Mouse (Mus musculus) spleen, adult 2 months (tissue): ENCODE data around the gene Zc3h12b. TPM values are rescaled to one million over a fixed set of nuclear protein-coding genes. Genes with fewer than 3 reads are reported as not detected.
"Not testable (repeated sequence)": the region's sequence is repeated elsewhere in the genome, so short reads cannot be mapped to it uniquely, and the experiment has no call there.

ENCODE experiments used
- DNase-seq, 2 experiments: peaks; one replicate each; pipeline versions ENCODE4 v3.0.0 to v3.0.0-alpha.2; 2012 to 2021; ENCODE audit warnings: low spot score in 2 of 2, low read depth in 1 of 2
- H3K27ac ChIP-seq: fragments of 200-500 bp; 2 replicates; pipeline ENCODE4 v1.5.1; 2012; ENCODE audit warnings: low read length, inconsistent platforms; ENCODE audit not compliant: insufficient read depth
- H3K27me3 ChIP-seq: fragments of 200-500 bp; 2 replicates; pipeline ENCODE4 v1.6.1; 2012; ENCODE audit warnings: mild to moderate bottlenecking, moderate library complexity, low read length, inconsistent platforms; ENCODE audit not compliant: control insufficient read depth, insufficient read depth
- H3K36me3 ChIP-seq: fragments of 200-500 bp; 2 replicates; pipeline ENCODE4 v1.6.1; 2012; ENCODE audit warnings: mild to moderate bottlenecking, low read length, inconsistent platforms; ENCODE audit not compliant: control insufficient read depth, insufficient read depth
- H3K4me1 ChIP-seq: fragments of 200-500 bp; 2 replicates; pipeline ENCODE4 v1.6.1; 2011; ENCODE audit warnings: inconsistent platforms; ENCODE audit not compliant: control insufficient read depth, insufficient read depth, insufficient read length
- H3K4me3 ChIP-seq: fragments of 200-500 bp; 2 replicates; pipeline ENCODE4 v1.5.1; 2011; ENCODE audit warnings: mild to moderate bottlenecking, inconsistent platforms; ENCODE audit not compliant: insufficient read depth, insufficient read length; ENCODE audit errors: extremely low read depth
- CTCF ChIP-seq: fragments of 200-500 bp; IDR thresholded peaks from 2 replicates; pipeline ENCODE4 v1.5.1; 2011; ENCODE audit warnings: mild to moderate bottlenecking, inconsistent platforms; ENCODE audit not compliant: insufficient read depth, insufficient read length, insufficient replicate concordance; ENCODE audit errors: extremely low read depth
- POLR2A ChIP-seq: fragments of 200-500 bp; IDR thresholded peaks from 2 replicates; pipeline ENCODE4 v1.6.1; 2011; ENCODE audit warnings: low read depth, low read length, inconsistent platforms
- WGBS: fragments of 180-500 bp; shearing (Covaris S2); methylation state at CpG from one replicate; pipeline ENCODE4 v1.1.7; 2018; 5-methylcytosine and 5-hydroxymethylcytosine counted together
- polyA plus RNA-seq: library from polyadenylated mRNA; depleted of rRNA; stranded (reverse); fragments of >200 nt; gene quantifications from 2 replicates; pipeline ENCODE4 v1.2.3, GENCODE M21; 2012

Gene Zc3h12b
- polyA plus RNA-seq, 1 experiment: 0.21 TPM

DNA sequence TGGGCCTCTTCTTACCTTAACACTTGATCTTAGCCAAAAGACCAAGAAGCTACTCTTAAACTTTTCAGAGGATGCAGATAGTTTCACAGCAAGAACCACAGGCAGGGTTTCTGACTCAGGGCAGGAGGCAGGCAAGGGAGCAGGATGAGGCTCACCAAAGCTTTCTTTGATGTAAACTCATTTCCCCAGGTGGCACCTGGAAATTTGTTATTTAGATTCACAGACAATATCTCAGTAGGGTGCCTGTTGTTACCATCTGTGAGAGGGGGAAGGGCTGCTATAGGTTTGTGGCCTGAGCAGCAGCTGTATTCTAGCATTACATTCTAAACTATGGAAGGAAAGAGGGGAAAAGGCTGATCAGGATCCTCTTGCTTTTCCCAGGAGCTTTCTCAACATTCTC is 169.6 kb downstream of the Zc3h12b start:
- no peaks in the 10 kb centered on the region for H3K27me3 ChIP-seq
- H3K4me3 ChIP-seq: no peak overlapping the region
- H3K36me3 ChIP-seq: no peaks in the 10 kb centered on the region
- no peaks in the 10 kb centered on the region for H3K4me1 ChIP-seq
- H3K27ac ChIP-seq: no peak overlapping the region
- no peak for DNase-seq
- TF ChIP-seq POLR2A (no peak), CTCF (no peak)

DNA sequence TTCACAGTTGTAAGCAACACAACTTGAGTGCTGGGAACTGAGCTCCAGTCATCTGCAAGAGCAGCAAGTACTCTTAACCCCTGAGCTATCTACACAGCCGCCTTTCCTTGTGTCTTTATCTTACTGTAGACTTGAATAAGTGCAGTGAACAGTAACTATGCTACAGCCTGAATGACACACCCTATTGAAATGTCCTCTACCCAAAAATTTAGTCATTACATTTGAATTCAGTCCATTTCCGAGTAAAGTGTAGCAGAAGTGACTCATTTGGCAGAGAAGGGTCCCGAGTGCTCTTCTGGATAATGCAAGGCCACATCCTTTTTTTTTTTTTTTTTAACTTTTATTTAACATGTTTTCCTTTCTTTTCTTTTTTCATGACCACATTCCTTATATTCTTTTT is 191.2 kb downstream of the Zc3h12b start:
- no peak for DNase-seq
- no peak overlapping the region for H3K4me3 ChIP-seq
- TF ChIP-seq POLR2A (no peak), CTCF (no peak)

DNA sequence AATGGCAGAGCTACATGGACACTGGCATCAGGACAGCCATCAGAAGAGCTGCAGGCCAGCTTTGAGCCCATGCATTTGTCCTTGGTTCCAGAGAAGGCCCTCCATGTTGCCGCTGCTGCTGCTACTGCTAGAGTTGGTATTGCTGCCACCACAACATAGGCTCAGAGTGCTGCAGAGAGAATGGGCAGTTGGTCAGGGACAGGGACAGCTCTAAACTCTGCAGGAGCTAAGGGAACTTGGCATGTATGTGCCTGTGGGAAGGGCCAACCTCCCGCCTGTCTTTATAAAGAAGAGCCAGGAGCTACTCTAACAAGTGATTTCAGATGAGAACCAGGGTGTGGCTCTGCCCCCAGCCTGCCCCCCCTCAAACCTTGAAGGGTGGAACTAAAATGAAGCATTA is 224.0 kb downstream of the Zc3h12b start:
- H3K27me3 ChIP-seq: no peaks in the 10 kb centered on the region
- peaks cover 10% of the 10 kb centered on the region for H3K36me3 ChIP-seq
- no peak overlapping the region for H3K4me3 ChIP-seq
- DNase-seq: no peak
- H3K4me1 ChIP-seq: no peaks in the 10 kb centered on the region
- no peak overlapping the region for H3K27ac ChIP-seq
- TF ChIP-seq CTCF: no peak
- TF ChIP-seq POLR2A: no peak
- WGBS: 96% methylated on average over 2 of the region's 2 CpGs

More for the DNA sequence above, 191.2 kb downstream of the Zc3h12b start:
- no peaks in the 10 kb centered on the region for H3K36me3 ChIP-seq
- WGBS: 82% methylated on average over 3 of the region's 3 CpGs
- H3K4me1 ChIP-seq: no peaks in the 10 kb centered on the region
- no peaks in the 10 kb centered on the region for H3K27me3 ChIP-seq
- no peak overlapping the region for H3K27ac ChIP-seq

DNA sequence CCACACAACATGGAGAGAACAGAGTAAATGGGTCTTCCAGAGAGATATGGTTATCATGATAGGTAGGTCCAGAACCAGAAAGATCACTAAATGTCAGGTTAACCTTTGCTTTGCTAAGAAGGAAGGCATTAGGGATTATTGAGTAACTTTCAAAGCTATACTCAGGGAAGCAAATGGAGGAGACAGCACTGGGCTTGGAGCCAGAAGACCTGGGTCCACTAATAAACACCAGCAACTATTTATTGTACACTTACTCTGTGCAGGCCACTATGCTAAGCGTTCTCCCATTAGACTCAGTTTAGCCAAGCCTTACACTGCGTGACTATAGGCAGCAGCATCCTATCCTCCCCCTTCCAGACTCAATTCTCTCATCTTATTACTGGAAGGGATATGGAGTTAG is 234.0 kb downstream of the Zc3h12b start:
- 98% methylated on average over 2 of the region's 2 CpGs for WGBS
- H3K4me1 ChIP-seq: no peaks in the 10 kb centered on the region
- H3K4me3 ChIP-seq: no peak overlapping the region
- H3K27ac ChIP-seq: no peak overlapping the region
- TF ChIP-seq CTCF (no peak), POLR2A (no peak)
- H3K27me3 ChIP-seq: no peaks in the 10 kb centered on the region
- DNase-seq: no peak
- H3K36me3 ChIP-seq: peaks cover 15% of the 10 kb centered on the region

DNA sequence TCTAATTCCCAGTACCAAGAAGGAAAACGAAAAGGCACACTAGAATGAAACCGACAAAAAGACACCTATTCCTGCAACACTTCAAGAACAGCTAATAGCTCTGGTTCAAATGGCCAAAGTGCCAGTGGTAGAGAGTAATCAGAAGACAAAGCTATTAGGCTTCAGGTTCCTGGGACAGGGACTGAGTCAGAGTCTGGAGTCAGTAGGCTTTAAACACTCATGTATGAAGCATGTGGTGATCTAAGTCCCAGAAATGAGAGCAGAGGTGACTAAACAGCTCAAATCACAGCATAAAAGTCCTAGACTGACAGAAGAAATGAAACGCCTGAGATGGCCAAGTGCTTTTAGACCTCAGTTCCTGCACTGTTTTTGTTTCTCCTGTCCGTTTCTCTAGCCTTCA is 236.7 kb downstream of the Zc3h12b start:
- no peak overlapping the region for H3K27ac ChIP-seq
- no peak overlapping the region for H3K4me3 ChIP-seq
- H3K4me1 ChIP-seq: no peaks in the 10 kb centered on the region
- 91% methylated on average over 4 of the region's 4 CpGs for WGBS
- H3K27me3 ChIP-seq: no peaks in the 10 kb centered on the region
- no peak for TF ChIP-seq POLR2A
- no peak for TF ChIP-seq CTCF
- peaks cover 17% of the 10 kb centered on the region for H3K36me3 ChIP-seq
- no peak for DNase-seq

DNA sequence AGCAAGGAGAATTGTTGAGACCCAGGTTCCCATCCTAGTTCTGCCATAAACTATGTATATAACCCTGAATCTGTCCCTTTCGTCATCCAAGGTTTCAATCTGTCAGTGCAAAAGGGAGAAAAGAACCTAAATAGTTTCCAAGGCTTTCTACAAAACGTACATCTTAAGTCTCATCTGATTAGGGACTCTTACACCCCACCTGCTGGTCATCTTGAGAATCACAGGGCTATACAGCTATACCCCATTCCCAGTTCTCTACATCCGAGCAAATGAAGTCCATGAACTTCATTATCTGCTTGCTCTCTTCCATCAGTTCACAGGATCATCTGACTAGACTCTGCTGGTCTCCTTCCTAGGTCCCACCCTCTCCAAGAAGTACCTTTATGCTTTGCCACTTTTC is 239.3 kb downstream of the Zc3h12b start:
- Histone ChIP-seq H3K36me3 (peaks cover 12% of the 10 kb centered on the region), H3K4me1 (peaks cover 1% of the 10 kb centered on the region; the same call in 1 of the 2 replicates), H3K27ac (no peak overlapping the region), H3K4me3 (no peak overlapping the region), H3K27me3 (no peaks in the 10 kb centered on the region)
- TF ChIP-seq CTCF (no peak), POLR2A (no peak)
- peak in 1 of 2 experiments; percentile 7 for DNase-seq
- WGBS: 54% methylated on average over 3 of the region's 3 CpGs

DNA sequence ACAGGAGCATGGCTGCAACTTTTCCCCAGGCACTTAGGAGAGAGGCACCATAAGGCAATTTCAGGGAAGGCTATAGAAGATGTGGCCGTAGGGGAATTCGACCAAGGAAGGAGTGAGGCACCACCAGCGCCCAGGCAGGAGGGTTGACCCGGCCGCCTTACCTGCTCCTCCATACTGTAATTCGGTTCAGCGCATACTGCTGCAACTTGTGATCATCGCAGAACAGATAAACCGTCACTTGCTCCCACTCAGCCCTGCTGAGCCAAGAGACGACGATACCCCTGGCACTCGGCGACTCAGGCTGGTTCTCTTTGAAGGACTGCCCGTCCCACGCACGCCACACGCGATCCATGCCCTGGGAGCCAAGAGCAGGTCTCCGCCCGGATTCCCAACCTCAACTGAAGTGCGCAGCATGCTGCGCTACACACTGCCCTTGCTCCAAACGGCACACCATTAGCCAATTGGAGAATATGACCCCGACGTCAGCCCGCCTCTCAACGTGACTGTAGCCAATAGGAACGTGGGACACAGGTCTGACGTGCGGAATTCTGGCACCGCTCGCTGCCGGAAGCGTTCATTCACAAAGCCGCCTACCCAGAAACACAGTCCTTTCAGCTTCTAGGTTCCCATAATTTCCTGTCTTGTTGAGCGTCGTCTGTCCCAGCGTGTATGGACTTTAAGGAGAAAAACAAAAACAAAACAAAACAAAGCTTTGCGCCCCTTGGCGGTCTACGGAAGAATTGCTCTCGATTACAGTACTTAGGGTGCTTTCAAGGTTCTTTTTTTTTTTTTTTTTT is 245.2 kb downstream of the Zc3h12b start, which contains the start of gene Las1l:
TSS of gene Las1l (minus strand) at position 466 of the 797 bp plus-strand sequence.
- Histone ChIP-seq H3K36me3 (peaks cover 2% of the 10 kb centered on the region), H3K27me3 (no peaks in the 10 kb centered on the region), H3K27ac (peak within 1 kb of the TSS; percentile 45; the same call in 1 of the 2 replicates), H3K4me1 (peaks cover 2% of the 10 kb centered on the region; the same call in 1 of the 2 replicates), H3K4me3 (peak within 1 kb of the TSS; percentile 67)
- TF ChIP-seq CTCF: no peak
- peak; percentile 63 for TF ChIP-seq POLR2A
- DNase-seq: peak; percentile 85 to 92
- 26% methylated on average over 42 of the region's 42 CpGs for WGBS

DNA sequence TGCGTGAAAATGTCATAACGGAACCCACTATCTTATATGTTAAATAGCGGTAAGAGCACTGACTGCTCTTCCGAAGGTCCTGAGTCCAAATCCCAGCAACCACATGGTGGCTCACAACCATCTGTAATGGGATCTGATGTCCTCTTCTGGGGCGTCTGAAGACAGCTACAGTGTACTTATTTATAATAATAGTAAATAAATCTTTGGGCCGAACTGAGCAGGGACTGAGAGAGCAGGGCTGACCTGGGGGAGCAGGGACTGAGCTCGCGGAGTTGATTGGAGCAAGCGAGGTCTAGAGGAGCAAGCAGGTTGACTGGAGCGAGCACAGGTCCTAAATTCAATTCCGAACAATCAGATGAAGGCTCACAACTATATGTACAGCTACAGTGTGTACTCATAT is 246.0 kb downstream of the Zc3h12b start:
- not testable (repeated sequence) for H3K36me3 ChIP-seq, H3K27ac ChIP-seq, DNase-seq, H3K27me3 ChIP-seq, H3K4me1 ChIP-seq
- peak overlapping the region; percentile 23 for H3K4me3 ChIP-seq
- WGBS: 47% methylated on average over 11 of the region's 11 CpGs
